Mouse (Mus musculus): ENCODE results near the gene Cckar. TPM values are rescaled to one million over a fixed set of nuclear protein-coding genes. Genes with fewer than 3 reads are reported as not detected.

The Cckar gene
- total and polyA plus RNA-seq, 3 experiments = 0.11 TPM; not detected in 2

- H3K27me3 ChIP-seq (ENCODE audit: insufficient read depth, low read length) = peaks cover 3% of the 10 kb centered on the region; the same call in 1 of the 2 replicates
- H3K36me3 ChIP-seq (replicated peaks) = no peaks in the 10 kb centered on the region
- no peak for DNase-seq (ENCODE audit: low spot score)
- ATAC-seq (ENCODE audit: extremely low read depth, insufficient number of reproducible peaks, low FRiP score, poor library complexity, severe bottlenecking) = no peak
- H3K4me3 ChIP-seq (ENCODE audit: low read depth, low read length) = no peak overlapping the region
- TF ChIP-seq TAL1 (conservative IDR thresholded peaks at IDR 0.05; ENCODE audit: low read depth, low read length) = no peak
- no peak for TF ChIP-seq GATA2 (IDR thresholded peaks at IDR 0.05; ENCODE audit: borderline replicate concordance, low read depth, low read length)
- no peak for TF ChIP-seq GATA1 (IDR thresholded peaks at IDR 0.05; ENCODE audit: borderline replicate concordance, low read length)
- TF ChIP-seq CTCF (IDR thresholded peaks at IDR 0.05; ENCODE audit: low read depth, low read length) = no peak
- TF ChIP-seq POLR2AphosphoS5 (IDR thresholded peaks at IDR 0.05; ENCODE audit: insufficient replicate concordance, low read depth, low read length) = no peak
- no peaks in the 10 kb centered on the region for H3K9me3 ChIP-seq (replicated peaks)
- H3K4me1 ChIP-seq (ENCODE audit: insufficient read depth, low read depth, low read length) = no peaks in the 10 kb centered on the region
Observed at GRCm38 (mm10) chr5:53711277-53711676, 3.8 kb upstream of the Cckar start.

- Histone ChIP-seq H3K4me3 (ENCODE audit: low read depth, low read length) (no peak overlapping the region), H3K9me3 (replicated peaks) (no peaks in the 10 kb centered on the region), H3K4me1 (ENCODE audit: insufficient read depth, low read depth, low read length) (no peaks in the 10 kb centered on the region), H3K36me3 (replicated peaks) (no peaks in the 10 kb centered on the region), H3K27me3 (ENCODE audit: insufficient read depth, low read length) (peaks cover 6% of the 10 kb centered on the region; the same call in 1 of the 2 replicates)
- ATAC-seq (ENCODE audit: extremely low read depth, insufficient number of reproducible peaks, low FRiP score, poor library complexity, severe bottlenecking) (no peak), DNase-seq (ENCODE audit: low spot score) (no peak)
- TF ChIP-seq TAL1 (conservative IDR thresholded peaks at IDR 0.05; ENCODE audit: low read depth, low read length) = no peak
- TF ChIP-seq GATA2 (IDR thresholded peaks at IDR 0.05; ENCODE audit: borderline replicate concordance, low read depth, low read length) = no peak
- no peak for TF ChIP-seq POLR2AphosphoS5 (IDR thresholded peaks at IDR 0.05; ENCODE audit: insufficient replicate concordance, low read depth, low read length)
- TF ChIP-seq GATA1 (IDR thresholded peaks at IDR 0.05; ENCODE audit: borderline replicate concordance, low read length) = no peak
- no peak for TF ChIP-seq CTCF (IDR thresholded peaks at IDR 0.05; ENCODE audit: low read depth, low read length)
Observed at GRCm38 (mm10) chr5:53708191-53708590, 686 bp upstream of the Cckar start.

GRCm38 (mm10) chr5:53702686-53703085, 4.8 kb downstream of the Cckar start:
- H3K4me3 ChIP-seq (ENCODE audit: low read depth, low read length) = no peak overlapping the region
- H3K36me3 ChIP-seq (replicated peaks) = no peaks in the 10 kb centered on the region
- TF ChIP-seq GATA1 (IDR thresholded peaks at IDR 0.05; ENCODE audit: borderline replicate concordance, low read length) (no peak), POLR2AphosphoS5 (IDR thresholded peaks at IDR 0.05; ENCODE audit: insufficient replicate concordance, low read depth, low read length) (no peak), TAL1 (conservative IDR thresholded peaks at IDR 0.05; ENCODE audit: low read depth, low read length) (no peak), CTCF (IDR thresholded peaks at IDR 0.05; ENCODE audit: low read depth, low read length) (no peak), GATA2 (IDR thresholded peaks at IDR 0.05; ENCODE audit: borderline replicate concordance, low read depth, low read length) (no peak)
- peaks cover 11% of the 10 kb centered on the region; the same call in 1 of the 2 replicates for H3K27me3 ChIP-seq (ENCODE audit: insufficient read depth, low read length)
- H3K4me1 ChIP-seq (ENCODE audit: insufficient read depth, low read depth, low read length) = no peaks in the 10 kb centered on the region
- no peak for ATAC-seq (ENCODE audit: extremely low read depth, insufficient number of reproducible peaks, low FRiP score, poor library complexity, severe bottlenecking)
- no peaks in the 10 kb centered on the region for H3K9me3 ChIP-seq (replicated peaks)
- DNase-seq (ENCODE audit: low spot score) = no peak

GRCm38 (mm10) chr5:53697794-53698193, 9.7 kb downstream of the Cckar start:
- Histone ChIP-seq H3K9me3 (replicated peaks) (no peaks in the 10 kb centered on the region), H3K27me3 (ENCODE audit: insufficient read depth, low read length) (peaks cover 5% of the 10 kb centered on the region; the same call in 1 of the 2 replicates), H3K4me3 (ENCODE audit: low read depth, low read length) (no peak overlapping the region), H3K36me3 (replicated peaks) (no peaks in the 10 kb centered on the region), H3K4me1 (ENCODE audit: insufficient read depth, low read depth, low read length) (no peaks in the 10 kb centered on the region)
- no peak for DNase-seq (ENCODE audit: low spot score)
- no peak for ATAC-seq (ENCODE audit: extremely low read depth, insufficient number of reproducible peaks, low FRiP score, poor library complexity, severe bottlenecking)
- no peak for TF ChIP-seq GATA2 (IDR thresholded peaks at IDR 0.05; ENCODE audit: borderline replicate concordance, low read depth, low read length)
- no peak for TF ChIP-seq GATA1 (IDR thresholded peaks at IDR 0.05; ENCODE audit: borderline replicate concordance, low read length)
- TF ChIP-seq POLR2AphosphoS5 (IDR thresholded peaks at IDR 0.05; ENCODE audit: insufficient replicate concordance, low read depth, low read length) = no peak
- no peak for TF ChIP-seq TAL1 (conservative IDR thresholded peaks at IDR 0.05; ENCODE audit: low read depth, low read length)
- no peak for TF ChIP-seq CTCF (IDR thresholded peaks at IDR 0.05; ENCODE audit: low read depth, low read length)

- DNase-seq (ENCODE audit: low spot score) (no peak), ATAC-seq (ENCODE audit: extremely low read depth, insufficient number of reproducible peaks, low FRiP score, poor library complexity, severe bottlenecking) (no peak)
- TF ChIP-seq GATA1 (IDR thresholded peaks at IDR 0.05; ENCODE audit: borderline replicate concordance, low read length) (no peak), POLR2AphosphoS5 (IDR thresholded peaks at IDR 0.05; ENCODE audit: insufficient replicate concordance, low read depth, low read length) (no peak), GATA2 (IDR thresholded peaks at IDR 0.05; ENCODE audit: borderline replicate concordance, low read depth, low read length) (no peak), CTCF (IDR thresholded peaks at IDR 0.05; ENCODE audit: low read depth, low read length) (no peak), TAL1 (conservative IDR thresholded peaks at IDR 0.05; ENCODE audit: low read depth, low read length) (no peak)
Observed at GRCm38 (mm10) chr5:53696701-53697100, 10.8 kb downstream of the Cckar start.

GRCm38 (mm10) chr5:53692662-53693061, 14.8 kb downstream of the Cckar start:
- ATAC-seq (ENCODE audit: extremely low read depth, insufficient number of reproducible peaks, low FRiP score, poor library complexity, severe bottlenecking) (no peak), DNase-seq (ENCODE audit: low spot score) (no peak)
- no peaks in the 10 kb centered on the region for H3K4me1 ChIP-seq (ENCODE audit: insufficient read depth, low read depth, low read length)
- H3K36me3 ChIP-seq (replicated peaks) = no peaks in the 10 kb centered on the region
- no peak overlapping the region for H3K4me3 ChIP-seq (ENCODE audit: low read depth, low read length)
- H3K9me3 ChIP-seq (replicated peaks) = no peaks in the 10 kb centered on the region
- H3K27me3 ChIP-seq (ENCODE audit: insufficient read depth, low read length) = no peaks in the 10 kb centered on the region; the same call in 1 of the 2 replicates
- TF ChIP-seq TAL1 (conservative IDR thresholded peaks at IDR 0.05; ENCODE audit: low read depth, low read length) = no peak
- TF ChIP-seq GATA1 (IDR thresholded peaks at IDR 0.05; ENCODE audit: borderline replicate concordance, low read length) = no peak
- TF ChIP-seq GATA2 (IDR thresholded peaks at IDR 0.05; ENCODE audit: borderline replicate concordance, low read depth, low read length) = no peak
- 0 out of 2 replicates have a peak, but pooled peaks have one; percentile 3 for TF ChIP-seq CTCF (IDR thresholded peaks at IDR 0.05; ENCODE audit: low read depth, low read length)
- no peak for TF ChIP-seq POLR2AphosphoS5 (IDR thresholded peaks at IDR 0.05; ENCODE audit: insufficient replicate concordance, low read depth, low read length)

More at GRCm38 (mm10) chr5:53696701-53697100, 10.8 kb downstream of the Cckar start:
- Histone ChIP-seq H3K36me3 (replicated peaks) (no peaks in the 10 kb centered on the region), H3K4me3 (ENCODE audit: low read depth, low read length) (no peak overlapping the region), H3K9me3 (replicated peaks) (no peaks in the 10 kb centered on the region), H3K27me3 (ENCODE audit: insufficient read depth, low read length) (peaks cover 5% of the 10 kb centered on the region; the same call in 1 of the 2 replicates), H3K4me1 (ENCODE audit: insufficient read depth, low read depth, low read length) (no peaks in the 10 kb centered on the region)

All from G1E (cell line).